Mouse (Mus musculus): ENCODE results near the gene Grhl3. TPM values are rescaled to one million over a fixed set of nuclear protein-coding genes. Genes with fewer than 3 reads are reported as not detected.

The Grhl3 gene
- polyA plus RNA-seq, 1 experiment from 2014 or later: 1.2 TPM

GRCm38 (mm10) chr4:135493691-135494520 is 79.5 kb downstream of the Grhl3 start:
- peak overlapping the region; percentile 79 for H3K4me3 ChIP-seq (ENCODE audit: low read length)
- ATAC-seq: peak; percentile 5; the same call in 1 of the 2 replicates
- peak overlapping the region; percentile 91 for H3K4me2 ChIP-seq (ENCODE audit: low read length)
- H3K27ac ChIP-seq (ENCODE audit: low read depth, low read length): peak overlapping the region; percentile 69
- 2% methylated on average over 33 of the region's 33 CpGs for WGBS
- peak overlapping the region; percentile 70 for H3K9ac ChIP-seq (ENCODE audit: low read depth, low read length)
- H3K4me1 ChIP-seq (ENCODE audit: control insufficient read depth, insufficient read depth, low read depth, low read length): peaks cover 6% of the 10 kb centered on the region; the same call in 1 of the 2 replicates
- peaks cover 7% of the 10 kb centered on the region; the same call in 1 of the 2 replicates for H3K36me3 ChIP-seq (ENCODE audit: control insufficient read depth, insufficient read depth, low read length)
- no peaks in the 10 kb centered on the region for H3K9me3 ChIP-seq (ENCODE audit: control insufficient read depth, low read length)
- H3K27me3 ChIP-seq (replicated peaks; ENCODE audit: control insufficient read depth, insufficient read depth, low read length): no peaks in the 10 kb centered on the region

GRCm38 (mm10) chr4:135493271-135493670 is 80.2 kb downstream of the Grhl3 start:
- H3K4me1 ChIP-seq (ENCODE audit: control insufficient read depth, insufficient read depth, low read depth, low read length): peaks cover 6% of the 10 kb centered on the region; the same call in 1 of the 2 replicates
- H3K4me2 ChIP-seq (ENCODE audit: low read length): peak overlapping the region; percentile 91
- 43% methylated on average over 4 of the region's 4 CpGs for WGBS
- peak overlapping the region; percentile 79 for H3K4me3 ChIP-seq (ENCODE audit: low read length)
- ATAC-seq: no peak
- peaks cover 7% of the 10 kb centered on the region; the same call in 1 of the 2 replicates for H3K36me3 ChIP-seq (ENCODE audit: control insufficient read depth, insufficient read depth, low read length)
- H3K9ac ChIP-seq (ENCODE audit: low read depth, low read length): peak overlapping the region; percentile 70
- no peaks in the 10 kb centered on the region for H3K9me3 ChIP-seq (ENCODE audit: control insufficient read depth, low read length)
- no peaks in the 10 kb centered on the region for H3K27me3 ChIP-seq (replicated peaks; ENCODE audit: control insufficient read depth, insufficient read depth, low read length)
- H3K27ac ChIP-seq (ENCODE audit: low read depth, low read length): no peak overlapping the region

Small RNAs within 50 kb of the gene (microRNA-seq; reads per million reads assigned to microRNA genes)
- not detected for gene Gm25317

Other genes starting within 250 kb of the Grhl3 start
- 151 and 163 TPM in 2 replicates for gene Srrm1, start 220.3 kb downstream of the Grhl3 start, polyA plus RNA-seq (2015; fragmentation: Nextera tagmentation; extraction: Ambion mirVana)
- gene Ncmap, start 175.4 kb downstream of the Grhl3 start, polyA plus RNA-seq (2015; fragmentation: Nextera tagmentation; extraction: Ambion mirVana): 0.94 and 1.0 TPM in 2 replicates
- 52.8 and 54.1 TPM in 2 replicates for gene Rcan3, start 139.8 kb downstream of the Grhl3 start, polyA plus RNA-seq (2015; fragmentation: Nextera tagmentation; extraction: Ambion mirVana)
- 0.39 and 0.41 TPM in 2 replicates for gene Stpg1, start 78.8 kb downstream of the Grhl3 start, polyA plus RNA-seq (2015; fragmentation: Nextera tagmentation; extraction: Ambion mirVana)
- gene Nipal3, start 78.6 kb downstream of the Grhl3 start, polyA plus RNA-seq (2015; fragmentation: Nextera tagmentation; extraction: Ambion mirVana): 6.8 and 10.7 TPM in 2 replicates
- gene Ifnlr1, start 112.7 kb upstream of the Grhl3 start, polyA plus RNA-seq (2015; fragmentation: Nextera tagmentation; extraction: Ambion mirVana): 0.26 and 0.41 TPM in 2 replicates
- gene Il22ra1, start 154.5 kb upstream of the Grhl3 start, polyA plus RNA-seq (2015; fragmentation: Nextera tagmentation; extraction: Ambion mirVana): not detected in 2 replicates
- 0.90 and 0.99 TPM in 2 replicates for gene Myom3, start 186.1 kb upstream of the Grhl3 start, polyA plus RNA-seq (2015; fragmentation: Nextera tagmentation; extraction: Ambion mirVana)